Mouse (Mus musculus): ENCODE measurements around the gene Cenpf.
A peak's percentile ranks its signal among the peaks of the same experiment; 100 is the strongest.
"Not testable (repeated sequence)": the region's sequence is repeated elsewhere in the genome, so short reads cannot be mapped to it uniquely, and the experiment has no call there.

The Cenpf gene

GRCm38 (mm10) chr1:189694391-189694790 lies 6.5 kb upstream of the Cenpf start:
- no peak for DNase-seq (ENCODE audit: low spot score)

GRCm38 (mm10) chr1:189692442-189692841 lies 4.6 kb upstream of the Cenpf start:
- DNase-seq (ENCODE audit: low spot score), result not testable (repeated sequence)

- peak; percentile 49 for DNase-seq (ENCODE audit: low spot score)
Measured at GRCm38 (mm10) chr1:189689050-189689833, 1.4 kb upstream of the Cenpf start.

GRCm38 (mm10) chr1:189688388-189688750 lies 483 bp upstream of the Cenpf start:
- DNase-seq (ENCODE audit: low spot score), result no peak

- no peak for DNase-seq (ENCODE audit: low spot score)
Measured at GRCm38 (mm10) chr1:189686025-189686424, 1.9 kb downstream of the Cenpf start.

- DNase-seq (ENCODE audit: low spot score), result no peak
Measured at GRCm38 (mm10) chr1:189684786-189685415, 3.0 kb downstream of the Cenpf start.

- no peak for DNase-seq (ENCODE audit: low spot score)
Measured at GRCm38 (mm10) chr1:189679555-189679954, 8.3 kb downstream of the Cenpf start.

GRCm38 (mm10) chr1:189675953-189676352 lies 11.9 kb downstream of the Cenpf start:
- DNase-seq (ENCODE audit: low spot score), result no peak

- peak; percentile 22 for DNase-seq (ENCODE audit: low spot score)
Measured at GRCm38 (mm10) chr1:189675421-189675820, 12.5 kb downstream of the Cenpf start.

- no peak for DNase-seq (ENCODE audit: low spot score)
Measured at GRCm38 (mm10) chr1:189665966-189666365, 21.9 kb downstream of the Cenpf start.

GRCm38 (mm10) chr1:189664873-189665144 lies 23.1 kb downstream of the Cenpf start:
- DNase-seq (ENCODE audit: low spot score), result no peak

- no peak for DNase-seq (ENCODE audit: low spot score)
Measured at GRCm38 (mm10) chr1:189664061-189664872, 23.6 kb downstream of the Cenpf start.

GRCm38 (mm10) chr1:189663437-189663836 lies 24.4 kb downstream of the Cenpf start:
- no peak for DNase-seq (ENCODE audit: low spot score)

GRCm38 (mm10) chr1:189661856-189662255 lies 26.0 kb downstream of the Cenpf start:
- peak; percentile 62 for DNase-seq (ENCODE audit: low spot score)

- DNase-seq (ENCODE audit: low spot score), result no peak
Measured at GRCm38 (mm10) chr1:189657406-189657805, 30.5 kb downstream of the Cenpf start.

GRCm38 (mm10) chr1:189653746-189654145 lies 34.1 kb downstream of the Cenpf start:
- no peak for DNase-seq (ENCODE audit: low spot score)

- DNase-seq (ENCODE audit: low spot score), result no peak
Measured at GRCm38 (mm10) chr1:189646597-189646996, 41.3 kb downstream of the Cenpf start.

- no peak for DNase-seq (ENCODE audit: low spot score)
Measured at GRCm38 (mm10) chr1:189645371-189645770, 42.5 kb downstream of the Cenpf start.

GRCm38 (mm10) chr1:189644700-189645345 lies 43.1 kb downstream of the Cenpf start:
- no peak for DNase-seq (ENCODE audit: low spot score)

GRCm38 (mm10) chr1:189639581-189639980 lies 48.3 kb downstream of the Cenpf start:
- no peak for DNase-seq (ENCODE audit: low spot score)

GRCm38 (mm10) chr1:189633791-189634190 lies 54.1 kb downstream of the Cenpf start:
- no peak for DNase-seq (ENCODE audit: low spot score)

- no peak for DNase-seq (ENCODE audit: low spot score)
Measured at GRCm38 (mm10) chr1:189631906-189632675, 55.8 kb downstream of the Cenpf start.
